Mouse (Mus musculus) liver, embryonic 11.5 days (tissue): ENCODE results near the gene Deup1. TPM values are rescaled to one million over a fixed set of nuclear protein-coding genes. Genes with fewer than 3 reads are reported as not detected.
A peak's percentile ranks its signal among the peaks of the same experiment; 100 is the strongest.
"Not testable (repeated sequence)": the region's sequence is repeated elsewhere in the genome, so short reads cannot be mapped to it uniquely, and the experiment has no call there.

Experiments
- ATAC-seq: fragments of 200-750 bp; cut with Nextera tagmentation; replicated peaks from 2 replicates; pipeline ENCODE4 v1.8.0; 2017; ENCODE audit warnings: moderate number of reproducible peaks, mild to moderate bottlenecking, moderate TSS enrichment, moderate library complexity; ENCODE audit not compliant: low FRiP score
- DNase-seq: peaks from one replicate; pipeline ENCODE4 v3.0.0-alpha.2; 2017; ENCODE audit warnings: low spot score
- H3K27ac ChIP-seq: fragments of 300-500 bp; sonication (generic); 2 replicates; pipeline ENCODE4 v1.5.1; 2014; ENCODE audit warnings: mild to moderate bottlenecking, low read depth, low read length, control low read depth
- H3K27me3 ChIP-seq: fragments of 300-500 bp; sonication (generic); replicated peaks from 2 replicates; pipeline ENCODE4 v1.6.1; 2014; ENCODE audit warnings: low read length, mixed read lengths; ENCODE audit not compliant: control insufficient read depth, insufficient read depth
- H3K36me3 ChIP-seq: fragments of 300-500 bp; sonication (generic); 2 replicates; pipeline ENCODE4 v1.6.1; 2014; ENCODE audit warnings: mild to moderate bottlenecking, low read length, moderate library complexity, mixed read lengths; ENCODE audit not compliant: control insufficient read depth, insufficient read depth
- H3K4me1 ChIP-seq: fragments of 300-500 bp; sonication (generic); replicated peaks from 2 replicates; pipeline ENCODE4 v1.6.1; 2014; ENCODE audit warnings: low read length, mixed read lengths; ENCODE audit not compliant: control insufficient read depth, insufficient read depth
- H3K4me2 ChIP-seq: fragments of 300-500 bp; sonication (generic); 2 replicates; pipeline ENCODE4 v1.6.1; 2014; ENCODE audit warnings: mild to moderate bottlenecking, control low read depth, moderate library complexity
- H3K4me3 ChIP-seq: fragments of 300-500 bp; sonication (generic); 2 replicates; pipeline ENCODE4 v1.5.1; 2014; ENCODE audit warnings: low read depth, low read length, control low read depth
- H3K9ac ChIP-seq: fragments of 300-500 bp; sonication (generic); 2 replicates; pipeline ENCODE4 v1.6.1; 2014; ENCODE audit warnings: low read depth, low read length, control low read depth
- H3K9me3 ChIP-seq: fragments of 300-500 bp; sonication (generic); 2 replicates; pipeline ENCODE4 v1.6.1; 2016; ENCODE audit warnings: low read length, inconsistent platforms, mixed read lengths; ENCODE audit not compliant: control insufficient read depth
- WGBS: fragments of 180-500 bp; shearing (Covaris S2); extraction: QIAGEN DNeasy Blood & Tissue Kit; methylation state at CpG from one replicate; pipeline ENCODE4 v1.1.7; 2014; 5-methylcytosine and 5-hydroxymethylcytosine counted together
- polyA plus RNA-seq: library from polyadenylated mRNA; unstranded; fragments of >200 nt; fragmentation: Nextera tagmentation; extraction: Ambion mirVana; gene quantifications from 2 replicates; pipeline ENCODE4 v1.2.1, GENCODE M21; 2014

Gene Deup1
- polyA plus RNA-seq, 1 experiment from 2014 or later = 0.14 TPM

GRCm38 (mm10) chr9:15551073-15551472 is 76.7 kb downstream of the Deup1 start:
- H3K27ac ChIP-seq, ATAC-seq, H3K4me2 ChIP-seq, DNase-seq, H3K27me3 ChIP-seq, H3K4me3 ChIP-seq, H3K9ac ChIP-seq, H3K36me3 ChIP-seq, H3K4me1 ChIP-seq, H3K9me3 ChIP-seq: not testable (repeated sequence)
- 89% methylated on average over 6 of the region's 6 CpGs for WGBS

GRCm38 (mm10) chr9:15550461-15550961 is 77.2 kb downstream of the Deup1 start:
- 67% methylated on average over 4 of the region's 4 CpGs for WGBS
- no peak overlapping the region for H3K9ac ChIP-seq
- ATAC-seq = no peak

GRCm38 (mm10) chr9:15541735-15542354 is 85.9 kb downstream of the Deup1 start:
- H3K9ac ChIP-seq = no peak overlapping the region
- no peaks in the 10 kb centered on the region; the same call in none of the 2 replicates for H3K36me3 ChIP-seq
- H3K4me1 ChIP-seq = peaks cover 12% of the 10 kb centered on the region; the same call in 1 of the 2 replicates
- 23% methylated on average over 5 of the region's 5 CpGs for WGBS
- H3K4me3 ChIP-seq = no peak overlapping the region
- peak overlapping the region; percentile 58 for H3K27ac ChIP-seq
- H3K4me2 ChIP-seq = no peak overlapping the region
- H3K9me3 ChIP-seq = no peaks in the 10 kb centered on the region
- DNase-seq = no peak
- peak; percentile 48 for ATAC-seq
- H3K27me3 ChIP-seq = no peaks in the 10 kb centered on the region

More at GRCm38 (mm10) chr9:15550461-15550961, 77.2 kb downstream of the Deup1 start:
- H3K27ac ChIP-seq = no peak overlapping the region
- no peaks in the 10 kb centered on the region; the same call in 1 of the 2 replicates for H3K36me3 ChIP-seq
- H3K4me3 ChIP-seq = no peak overlapping the region
- H3K4me2 ChIP-seq = no peak overlapping the region
- no peak for DNase-seq
- no peaks in the 10 kb centered on the region; the same call in 1 of the 2 replicates for H3K4me1 ChIP-seq
- no peaks in the 10 kb centered on the region for H3K9me3 ChIP-seq
- no peaks in the 10 kb centered on the region for H3K27me3 ChIP-seq

- no peak overlapping the region for H3K9ac ChIP-seq
Observed at GRCm38 (mm10) chr9:15538979-15539533, 88.7 kb downstream of the Deup1 start.

DNA sequence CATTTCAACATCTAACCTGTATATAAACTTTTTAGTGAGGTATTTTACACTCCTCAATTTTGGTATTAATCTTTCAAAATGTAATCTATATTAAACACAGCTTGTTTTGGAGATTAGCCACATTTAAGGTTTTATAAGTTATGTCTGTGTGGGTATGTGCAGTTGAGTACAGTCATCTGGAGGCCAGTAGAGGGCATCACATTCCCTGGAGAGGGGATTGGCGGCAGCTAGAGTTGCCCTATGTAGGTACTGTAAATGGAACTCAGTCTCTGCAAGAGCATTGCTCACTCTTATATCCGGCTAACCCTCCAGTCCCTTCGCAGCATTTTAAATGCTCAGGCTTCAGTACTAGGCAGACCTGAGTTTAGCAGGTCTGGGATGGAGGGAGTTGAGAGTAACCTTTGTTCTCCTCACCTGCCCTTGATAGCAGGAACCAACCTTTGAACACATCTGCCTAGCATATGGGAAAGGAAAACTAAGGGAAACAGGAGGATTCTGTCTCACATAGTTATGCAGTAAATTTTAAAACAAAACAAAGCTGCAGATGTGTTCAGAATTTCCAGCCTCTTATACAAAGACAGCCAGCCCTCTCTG is 90.2 kb downstream of the Deup1 start:
- Histone ChIP-seq H3K4me1 (peaks cover 17% of the 10 kb centered on the region), H3K27me3 (no peaks in the 10 kb centered on the region), H3K27ac (no peak overlapping the region), H3K9me3 (no peaks in the 10 kb centered on the region), H3K4me2 (no peak overlapping the region), H3K4me3 (no peak overlapping the region), H3K36me3 (no peaks in the 10 kb centered on the region; the same call in none of the 2 replicates), H3K9ac (no peak overlapping the region)
- ATAC-seq (no peak), DNase-seq (no peak)
- 88% methylated on average over 3 of the region's 3 CpGs for WGBS

More at GRCm38 (mm10) chr9:15538979-15539533, 88.7 kb downstream of the Deup1 start:
- ATAC-seq (no peak), DNase-seq (no peak)
- H3K4me2 ChIP-seq = no peak overlapping the region
- H3K27ac ChIP-seq = no peak overlapping the region
- no peaks in the 10 kb centered on the region; the same call in none of the 2 replicates for H3K36me3 ChIP-seq
- H3K9me3 ChIP-seq = no peaks in the 10 kb centered on the region
- H3K4me3 ChIP-seq = no peak overlapping the region
- H3K27me3 ChIP-seq = no peaks in the 10 kb centered on the region
- H3K4me1 ChIP-seq = peaks cover 17% of the 10 kb centered on the region
- WGBS = 83% methylated on average over 8 of the region's 8 CpGs

- no peak for DNase-seq
- H3K9me3 ChIP-seq = no peaks in the 10 kb centered on the region
- no peaks in the 10 kb centered on the region; the same call in none of the 2 replicates for H3K36me3 ChIP-seq
- H3K9ac ChIP-seq = no peak overlapping the region
- H3K4me2 ChIP-seq = no peak overlapping the region
- peaks cover 16% of the 10 kb centered on the region for H3K4me1 ChIP-seq
- ATAC-seq = peak; percentile 38
- no peaks in the 10 kb centered on the region for H3K27me3 ChIP-seq
- no peak overlapping the region for H3K27ac ChIP-seq
- WGBS = 85% methylated on average over 5 of the region's 5 CpGs
- H3K4me3 ChIP-seq = no peak overlapping the region
Observed at GRCm38 (mm10) chr9:15536861-15537426, 90.8 kb downstream of the Deup1 start.

GRCm38 (mm10) chr9:15535418-15535817 is 92.3 kb downstream of the Deup1 start:
- H3K27ac ChIP-seq = no peak overlapping the region
- H3K27me3 ChIP-seq = no peaks in the 10 kb centered on the region
- DNase-seq (no peak), ATAC-seq (0 out of 2 replicates have a peak, but pooled peaks have one; percentile 27)
- 69% methylated on average over 5 of the region's 5 CpGs for WGBS
- H3K4me1 ChIP-seq = peaks cover 10% of the 10 kb centered on the region
- no peak overlapping the region for H3K4me3 ChIP-seq
- no peak overlapping the region for H3K9ac ChIP-seq
- no peak overlapping the region for H3K4me2 ChIP-seq
- peaks cover 2% of the 10 kb centered on the region for H3K36me3 ChIP-seq
- H3K9me3 ChIP-seq = no peaks in the 10 kb centered on the region

GRCm38 (mm10) chr9:15534110-15534509 is 93.6 kb downstream of the Deup1 start:
- H3K9ac ChIP-seq = no peak overlapping the region
- H3K27ac ChIP-seq = no peak overlapping the region
- peaks cover 2% of the 10 kb centered on the region; the same call in 1 of the 2 replicates for H3K36me3 ChIP-seq
- H3K27me3 ChIP-seq = no peaks in the 10 kb centered on the region
- ATAC-seq (no peak), DNase-seq (no peak)
- H3K4me2 ChIP-seq = no peak overlapping the region
- 82% methylated on average over 2 of the region's 2 CpGs for WGBS
- peaks cover 22% of the 10 kb centered on the region for H3K4me1 ChIP-seq
- no peak overlapping the region for H3K4me3 ChIP-seq
- H3K9me3 ChIP-seq = no peaks in the 10 kb centered on the region
